Mouse (Mus musculus): ENCODE data around the gene Tmem213. TPM values are rescaled to one million over a fixed set of nuclear protein-coding genes. Genes with fewer than 3 reads are reported as not detected.
A peak's percentile ranks its signal among the peaks of the same experiment; 100 is the strongest.

The Tmem213 gene
- polyA plus RNA-seq, 1 experiment from 2014 or later, result not detected

DNA sequence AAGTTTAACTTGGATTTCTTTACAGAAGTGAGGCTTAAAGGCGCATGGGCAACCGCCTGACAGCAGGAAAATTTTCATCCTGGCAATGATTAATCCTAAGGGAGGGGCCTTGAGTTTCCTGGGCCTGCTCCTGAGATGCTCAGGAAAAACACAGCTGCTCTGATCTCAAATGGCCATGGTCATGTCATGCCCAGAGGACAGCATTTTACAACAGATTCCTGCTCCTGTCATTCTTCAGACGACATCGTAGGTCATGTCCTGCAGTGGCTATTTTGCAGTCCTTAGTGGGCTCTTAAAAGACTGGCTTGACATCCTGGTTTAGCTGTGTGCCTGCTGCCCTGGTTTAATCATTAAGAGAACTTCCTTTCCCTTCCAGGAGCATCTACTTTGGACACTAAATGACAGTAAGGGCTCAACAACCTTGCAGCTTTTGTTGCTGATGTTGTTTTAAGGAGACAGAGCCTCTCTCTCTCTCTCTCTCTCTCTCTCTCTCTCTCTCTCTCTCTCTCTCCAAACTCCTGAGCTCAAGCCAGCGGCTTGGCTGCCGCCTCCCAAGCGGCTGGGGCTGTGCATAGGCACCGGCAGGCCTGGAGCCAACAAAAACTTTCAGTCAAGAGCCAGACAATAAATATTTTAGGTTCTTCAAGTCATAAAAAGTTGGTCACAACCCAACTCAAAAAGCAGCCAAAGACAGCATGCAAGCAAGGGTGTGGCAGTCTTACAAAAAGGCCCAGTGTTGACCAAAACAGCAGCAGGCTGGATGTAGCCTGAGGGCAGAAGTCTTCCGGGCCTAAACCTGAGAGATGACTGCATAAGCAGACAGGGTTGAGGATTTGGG lies 35.3 kb downstream of the Tmem213 start:
- no peaks in the 10 kb centered on the region for H3K9me3 ChIP-seq (ENCODE audit: low read length)
- WGBS (ENCODE audit: insufficient replicate concordance), result 54% methylated on average over 9 of the region's 9 CpGs
- no peak overlapping the region for H3K27ac ChIP-seq (ENCODE audit: low read depth)
- TF ChIP-seq CTCF (IDR thresholded peaks at IDR 0.05; ENCODE audit: low read depth), result no peak
- TF ChIP-seq EP300 (IDR thresholded peaks at IDR 0.05; ENCODE audit: low read depth), result no peak
- ATAC-seq (peak; percentile 19; the same call in 1 of the 2 replicates), DNase-seq (no peak)
- H3K4me3 ChIP-seq (ENCODE audit: low read depth, low read length), result no peak overlapping the region
- H3K9ac ChIP-seq (replicated peaks), result no peak overlapping the region
- no peaks in the 10 kb centered on the region for H3K36me3 ChIP-seq (replicated peaks; ENCODE audit: insufficient read depth, low read length)
- H3K4me2 ChIP-seq (ENCODE audit: low read depth, low read length), result no peak overlapping the region
- H3K4me1 ChIP-seq (ENCODE audit: insufficient read depth), result peaks cover 5% of the 10 kb centered on the region; the same call in 1 of the 2 replicates
- no peaks in the 10 kb centered on the region for H3K27me3 ChIP-seq (ENCODE audit: insufficient read depth, low read length)

DNA sequence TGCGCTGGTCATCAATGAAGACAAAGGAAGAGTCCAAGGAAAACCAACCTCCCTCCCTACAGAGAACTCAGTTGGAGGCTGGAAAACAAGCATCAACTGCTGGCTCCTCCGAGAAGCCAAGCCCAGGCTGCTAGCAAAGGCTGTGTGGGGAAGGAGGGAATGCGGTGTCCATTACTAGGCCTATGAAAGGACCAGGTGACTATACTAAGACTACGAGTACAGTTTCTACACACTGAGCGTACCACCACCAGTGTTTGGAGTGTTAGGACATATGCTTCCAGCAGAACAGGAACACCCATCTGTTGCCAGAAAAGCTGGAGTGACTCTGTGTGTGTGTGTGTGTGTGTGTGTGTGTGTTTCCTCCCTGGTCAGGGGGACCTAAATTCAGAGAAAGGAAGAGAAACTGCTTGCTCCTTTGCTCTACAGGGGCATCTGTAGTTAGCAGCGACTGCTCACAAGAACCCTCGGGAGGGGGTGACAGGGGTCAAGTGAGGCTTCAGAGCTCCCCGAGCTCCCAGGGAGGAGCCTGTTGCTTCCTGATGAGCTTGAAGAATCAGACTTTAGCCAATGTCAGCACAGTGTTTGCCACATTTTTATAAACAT lies 36.5 kb downstream of the Tmem213 start:
- no peak for TF ChIP-seq EP300 (IDR thresholded peaks at IDR 0.05; ENCODE audit: low read depth)
- TF ChIP-seq CTCF (IDR thresholded peaks at IDR 0.05; ENCODE audit: low read depth), result no peak
- WGBS (ENCODE audit: insufficient replicate concordance), result 65% methylated on average over 8 of the region's 8 CpGs
- DNase-seq, result no peak

DNA sequence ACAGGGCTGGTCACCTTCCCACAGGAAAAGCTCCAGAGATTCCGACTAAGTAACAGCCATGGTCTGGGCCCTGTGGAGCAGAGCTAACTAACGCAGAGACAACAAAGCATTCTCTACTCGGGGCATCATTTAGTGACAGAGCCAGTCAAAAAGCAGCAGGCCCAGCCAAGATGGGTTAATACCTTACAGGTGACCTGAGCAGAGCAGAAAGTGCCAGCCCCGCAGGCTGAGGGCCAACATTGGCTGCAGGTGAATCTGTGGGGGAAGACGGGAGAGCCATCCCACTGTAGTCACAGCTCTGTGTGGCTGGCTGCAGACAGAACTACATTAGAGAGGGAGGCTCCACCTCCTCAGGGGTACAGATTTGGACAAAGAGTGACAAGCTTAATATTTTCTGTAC lies 38.2 kb downstream of the Tmem213 start:
- no peaks in the 10 kb centered on the region; the same call in 1 of the 2 replicates for H3K4me1 ChIP-seq (ENCODE audit: insufficient read depth)
- H3K36me3 ChIP-seq (replicated peaks; ENCODE audit: insufficient read depth, low read length), result no peaks in the 10 kb centered on the region
- no peak overlapping the region for H3K4me2 ChIP-seq (ENCODE audit: low read depth, low read length)
- no peak overlapping the region for H3K4me3 ChIP-seq (ENCODE audit: low read depth, low read length)
- ATAC-seq, result no peak
- WGBS (ENCODE audit: insufficient replicate concordance), result 77% methylated on average over 5 of the region's 5 CpGs
- no peak overlapping the region for H3K9ac ChIP-seq (replicated peaks)
- no peaks in the 10 kb centered on the region for H3K9me3 ChIP-seq (ENCODE audit: low read length)
- H3K27ac ChIP-seq (ENCODE audit: low read depth), result no peak overlapping the region
- no peak for DNase-seq
- TF ChIP-seq CTCF (IDR thresholded peaks at IDR 0.05; ENCODE audit: low read depth) (no peak), EP300 (IDR thresholded peaks at IDR 0.05; ENCODE audit: low read depth) (no peak)
- no peaks in the 10 kb centered on the region for H3K27me3 ChIP-seq (ENCODE audit: insufficient read depth, low read length)

More for the DNA sequence above, 36.5 kb downstream of the Tmem213 start:
- Histone ChIP-seq H3K36me3 (replicated peaks; ENCODE audit: insufficient read depth, low read length) (no peaks in the 10 kb centered on the region), H3K27me3 (ENCODE audit: insufficient read depth, low read length) (no peaks in the 10 kb centered on the region), H3K27ac (ENCODE audit: low read depth) (no peak overlapping the region), H3K9me3 (ENCODE audit: low read length) (no peaks in the 10 kb centered on the region), H3K4me2 (ENCODE audit: low read depth, low read length) (no peak overlapping the region), H3K9ac (replicated peaks) (no peak overlapping the region), H3K4me1 (ENCODE audit: insufficient read depth) (peaks cover 5% of the 10 kb centered on the region; the same call in 1 of the 2 replicates), H3K4me3 (ENCODE audit: low read depth, low read length) (no peak overlapping the region)
- no peak for ATAC-seq

DNA sequence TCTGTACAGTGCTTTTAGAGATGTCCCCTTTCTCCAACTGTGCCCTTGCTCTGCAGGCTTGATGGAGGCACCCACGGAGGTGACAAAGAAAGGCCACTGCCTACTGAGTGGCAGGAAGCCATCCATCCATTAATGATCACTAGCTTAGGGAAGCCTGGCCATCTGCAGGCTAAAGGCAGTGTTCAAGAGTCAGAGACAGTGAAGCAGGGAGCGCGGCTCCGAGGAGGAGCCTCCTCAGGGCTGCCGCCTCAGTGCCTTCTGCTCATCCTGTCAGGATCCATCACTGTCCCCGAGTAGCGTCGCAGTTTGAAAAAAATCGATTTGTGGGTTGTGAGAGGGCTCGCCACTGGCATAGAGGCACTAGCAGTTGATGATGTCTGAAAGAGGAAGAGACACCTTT lies 39.6 kb downstream of the Tmem213 start:
- TF ChIP-seq EP300 (IDR thresholded peaks at IDR 0.05; ENCODE audit: low read depth), result no peak
- TF ChIP-seq CTCF (IDR thresholded peaks at IDR 0.05; ENCODE audit: low read depth), result no peak
- no peaks in the 10 kb centered on the region for H3K9me3 ChIP-seq (ENCODE audit: low read length)
- H3K4me1 ChIP-seq (ENCODE audit: insufficient read depth), result no peaks in the 10 kb centered on the region; the same call in 1 of the 2 replicates
- ATAC-seq (no peak), DNase-seq (no peak)
- H3K27ac ChIP-seq (ENCODE audit: low read depth), result no peak overlapping the region
- H3K27me3 ChIP-seq (ENCODE audit: insufficient read depth, low read length), result no peaks in the 10 kb centered on the region
- no peak overlapping the region for H3K9ac ChIP-seq (replicated peaks)
- 80% methylated on average over 10 of the region's 10 CpGs for WGBS (ENCODE audit: insufficient replicate concordance)
- H3K36me3 ChIP-seq (replicated peaks; ENCODE audit: insufficient read depth, low read length), result no peaks in the 10 kb centered on the region
- H3K4me2 ChIP-seq (ENCODE audit: low read depth, low read length), result no peak overlapping the region
- H3K4me3 ChIP-seq (ENCODE audit: low read depth, low read length), result no peak overlapping the region

DNA sequence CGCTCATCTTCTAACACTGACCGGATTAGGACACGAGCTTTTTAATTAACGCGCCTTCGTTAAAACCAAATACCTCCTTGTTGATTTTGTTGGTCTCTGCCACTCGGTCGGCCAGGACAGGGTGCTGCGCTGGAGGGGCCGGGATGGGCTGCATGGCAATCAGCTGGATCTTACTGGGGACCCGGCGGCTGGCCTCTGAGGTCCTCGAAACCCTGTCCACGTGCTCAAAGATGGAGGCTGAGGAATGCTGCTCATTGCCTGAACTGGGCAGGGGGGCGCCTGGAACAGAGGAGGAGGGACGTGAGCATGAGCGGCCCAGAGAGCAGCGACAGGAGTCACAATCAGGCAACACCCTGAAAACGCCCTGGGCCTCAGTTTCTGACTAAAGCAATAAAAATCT lies 40.4 kb downstream of the Tmem213 start:
- TF ChIP-seq CTCF (IDR thresholded peaks at IDR 0.05; ENCODE audit: low read depth), result no peak
- TF ChIP-seq EP300 (IDR thresholded peaks at IDR 0.05; ENCODE audit: low read depth), result no peak
- 89% methylated on average over 19 of the region's 19 CpGs for WGBS (ENCODE audit: insufficient replicate concordance)
- H3K36me3 ChIP-seq (replicated peaks; ENCODE audit: insufficient read depth, low read length), result no peaks in the 10 kb centered on the region
- H3K27me3 ChIP-seq (ENCODE audit: insufficient read depth, low read length), result no peaks in the 10 kb centered on the region
- H3K4me2 ChIP-seq (ENCODE audit: low read depth, low read length), result no peak overlapping the region
- H3K9ac ChIP-seq (replicated peaks), result no peak overlapping the region
- ATAC-seq (no peak), DNase-seq (no peak)
- no peak overlapping the region for H3K4me3 ChIP-seq (ENCODE audit: low read depth, low read length)
- no peak overlapping the region for H3K27ac ChIP-seq (ENCODE audit: low read depth)
- H3K9me3 ChIP-seq (ENCODE audit: low read length), result no peaks in the 10 kb centered on the region
- H3K4me1 ChIP-seq (ENCODE audit: insufficient read depth), result no peaks in the 10 kb centered on the region; the same call in 1 of the 2 replicates

DNA sequence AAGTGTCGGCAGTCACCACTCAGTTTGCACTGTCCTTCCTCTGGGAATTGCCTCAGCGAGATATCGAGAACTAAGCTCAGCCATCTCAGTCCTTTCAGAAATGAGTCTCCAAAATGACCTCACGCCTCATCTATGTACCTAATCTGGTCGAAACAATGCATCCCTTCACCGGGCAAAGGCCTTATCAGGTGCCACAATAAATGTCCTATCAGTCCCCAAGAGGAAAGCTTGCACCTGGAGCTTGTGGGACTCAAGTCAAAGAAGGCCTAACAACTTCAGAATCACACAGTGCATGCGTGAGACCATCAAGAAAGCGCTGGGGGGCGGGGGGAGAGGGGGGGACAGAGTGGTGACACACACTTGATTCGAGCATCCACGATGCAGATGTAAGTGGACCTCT lies 43.2 kb downstream of the Tmem213 start:
- DNase-seq, result no peak
- TF ChIP-seq CTCF (IDR thresholded peaks at IDR 0.05; ENCODE audit: low read depth) (no peak), EP300 (IDR thresholded peaks at IDR 0.05; ENCODE audit: low read depth) (no peak)
- H3K36me3 ChIP-seq (replicated peaks; ENCODE audit: insufficient read depth, low read length), result no peaks in the 10 kb centered on the region

More for the DNA sequence above, 43.2 kb downstream of the Tmem213 start:
- Histone ChIP-seq H3K9me3 (ENCODE audit: low read length) (no peaks in the 10 kb centered on the region), H3K4me2 (ENCODE audit: low read depth, low read length) (no peak overlapping the region), H3K27me3 (ENCODE audit: insufficient read depth, low read length) (no peaks in the 10 kb centered on the region), H3K9ac (replicated peaks) (no peak overlapping the region), H3K4me3 (ENCODE audit: low read depth, low read length) (no peak overlapping the region), H3K27ac (ENCODE audit: low read depth) (no peak overlapping the region), H3K4me1 (ENCODE audit: insufficient read depth) (no peaks in the 10 kb centered on the region)
- no peak for ATAC-seq
- 66% methylated on average over 11 of the region's 11 CpGs for WGBS (ENCODE audit: insufficient replicate concordance)
